Mouse (Mus musculus): ENCODE results near the gene Fbxl22. TPM values are rescaled to one million over a fixed set of nuclear protein-coding genes. Genes with fewer than 3 reads are reported as not detected.
A peak's percentile ranks its signal among the peaks of the same experiment; 100 is the strongest.

Gene Fbxl22
- 26.6 and 27.1 TPM in 2 replicates for polyA plus RNA-seq (2015; fragmentation: Nextera tagmentation; extraction: Ambion mirVana)

DNA sequence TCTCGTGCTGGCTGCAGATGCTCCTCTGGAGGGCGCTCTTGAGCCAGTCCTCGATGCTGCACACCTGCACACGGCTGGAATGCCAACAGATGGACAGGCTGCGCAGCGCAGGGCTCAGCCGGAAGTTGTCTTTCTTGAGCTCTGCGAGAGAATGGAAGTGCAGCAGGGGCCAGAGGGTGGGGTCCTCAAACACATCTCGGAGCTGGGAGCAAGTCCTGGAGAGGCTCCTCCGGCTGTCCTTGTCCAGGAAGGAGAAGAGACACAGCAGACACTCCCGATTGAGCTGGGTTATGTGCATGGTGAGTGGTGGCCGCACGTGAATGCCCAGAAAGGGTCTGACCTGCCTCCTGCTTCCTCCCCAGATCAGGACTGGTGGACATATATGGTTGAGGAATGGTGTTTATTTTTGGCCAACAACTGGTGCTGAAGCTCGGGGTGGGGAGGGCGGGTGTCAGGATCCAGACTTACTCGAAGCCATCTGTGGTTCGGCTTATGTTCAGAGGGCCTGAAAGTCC, at the start of gene Fbxl22:
TSS of gene Fbxl22 (minus strand) at position 338 of the 515 bp plus-strand sequence.
- WGBS: 33% methylated on average over 17 of the region's 17 CpGs
- Histone ChIP-seq H3K9me3 (replicated peaks; ENCODE audit: control insufficient read depth, low read length) (no peaks in the 10 kb centered on the region), H3K27ac (ENCODE audit: low read length) (peak within 1 kb of the TSS; percentile 98), H3K4me1 (ENCODE audit: control insufficient read depth, insufficient read depth, low read length) (peaks cover 36% of the 10 kb centered on the region), H3K4me2 (ENCODE audit: low read depth, low read length) (peak within 1 kb of the TSS; percentile 82), H3K36me3 (ENCODE audit: control insufficient read depth, insufficient read depth, low read length) (peaks cover 17% of the 10 kb centered on the region), H3K9ac (ENCODE audit: low read length) (peak within 1 kb of the TSS; percentile 82), H3K4me3 (replicated peaks; ENCODE audit: low read length) (peak within 1 kb of the TSS; percentile 62), H3K27me3 (ENCODE audit: control insufficient read depth, insufficient read depth, low read length) (no peaks in the 10 kb centered on the region)
- ATAC-seq (ENCODE audit: insufficient read depth, low FRiP score): peak; percentile 11; the same call in 1 of the 2 replicates

DNA sequence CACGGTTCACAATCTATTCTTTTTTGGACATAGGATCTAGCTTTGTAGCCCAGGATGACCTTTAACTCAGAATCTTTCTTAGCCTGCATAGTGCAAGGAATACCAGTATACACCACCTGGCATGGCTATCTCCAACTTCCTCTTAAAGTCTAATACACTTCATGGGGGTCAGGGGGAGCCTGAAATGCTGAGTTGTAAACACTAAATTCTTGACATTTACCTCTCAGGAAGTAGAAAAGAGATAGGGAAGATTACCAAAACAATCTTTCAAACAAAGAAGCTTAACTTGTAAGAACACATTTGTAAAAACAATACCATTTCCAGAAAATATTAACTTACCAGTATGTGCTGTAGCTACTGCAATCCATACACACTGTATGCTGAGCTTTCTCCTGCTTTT, 47.8 kb upstream of the Fbxl22 start:
- Histone ChIP-seq H3K9ac (ENCODE audit: low read length) (no peak overlapping the region), H3K27ac (ENCODE audit: low read length) (no peak overlapping the region), H3K4me1 (ENCODE audit: control insufficient read depth, insufficient read depth, low read length) (peaks cover 6% of the 10 kb centered on the region; the same call in 1 of the 2 replicates), H3K27me3 (ENCODE audit: control insufficient read depth, insufficient read depth, low read length) (no peaks in the 10 kb centered on the region), H3K9me3 (replicated peaks; ENCODE audit: control insufficient read depth, low read length) (no peaks in the 10 kb centered on the region), H3K4me3 (replicated peaks; ENCODE audit: low read length) (no peak overlapping the region), H3K4me2 (ENCODE audit: low read depth, low read length) (no peak overlapping the region), H3K36me3 (ENCODE audit: control insufficient read depth, insufficient read depth, low read length) (no peaks in the 10 kb centered on the region)
- WGBS: 52% methylated on average over 1 of the region's 1 CpGs
- no peak for ATAC-seq (ENCODE audit: insufficient read depth, low FRiP score)

DNA sequence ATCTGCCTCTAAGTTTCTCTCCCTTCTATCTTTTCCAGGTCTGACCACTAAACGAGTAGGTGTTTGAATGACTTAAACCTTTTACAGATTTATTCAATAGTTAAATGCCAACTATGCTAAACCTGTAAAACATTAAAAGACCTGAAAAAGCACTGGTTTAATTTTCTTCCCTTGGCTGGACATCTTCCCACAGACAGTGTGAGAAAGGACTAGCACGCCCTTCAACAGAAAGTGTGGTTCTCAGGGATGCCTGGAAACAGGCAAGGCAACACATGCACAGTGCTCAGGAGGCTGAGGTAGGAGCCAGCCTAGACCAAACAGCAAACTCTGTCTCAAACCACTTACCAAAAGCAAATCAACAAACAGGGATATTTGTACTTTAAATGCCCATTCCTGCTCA, 47.1 kb upstream of the Fbxl22 start:
- no peaks in the 10 kb centered on the region for H3K27me3 ChIP-seq (ENCODE audit: control insufficient read depth, insufficient read depth, low read length)
- H3K9me3 ChIP-seq (replicated peaks; ENCODE audit: control insufficient read depth, low read length): no peaks in the 10 kb centered on the region
- no peak overlapping the region for H3K9ac ChIP-seq (ENCODE audit: low read length)
- no peak overlapping the region for H3K4me2 ChIP-seq (ENCODE audit: low read depth, low read length)
- no peaks in the 10 kb centered on the region for H3K36me3 ChIP-seq (ENCODE audit: control insufficient read depth, insufficient read depth, low read length)
- no peak for ATAC-seq (ENCODE audit: insufficient read depth, low FRiP score)
- peaks cover 6% of the 10 kb centered on the region; the same call in 1 of the 2 replicates for H3K4me1 ChIP-seq (ENCODE audit: control insufficient read depth, insufficient read depth, low read length)
- H3K27ac ChIP-seq (ENCODE audit: low read length): no peak overlapping the region
- no peak overlapping the region for H3K4me3 ChIP-seq (replicated peaks; ENCODE audit: low read length)
- 86% methylated on average over 2 of the region's 2 CpGs for WGBS

DNA sequence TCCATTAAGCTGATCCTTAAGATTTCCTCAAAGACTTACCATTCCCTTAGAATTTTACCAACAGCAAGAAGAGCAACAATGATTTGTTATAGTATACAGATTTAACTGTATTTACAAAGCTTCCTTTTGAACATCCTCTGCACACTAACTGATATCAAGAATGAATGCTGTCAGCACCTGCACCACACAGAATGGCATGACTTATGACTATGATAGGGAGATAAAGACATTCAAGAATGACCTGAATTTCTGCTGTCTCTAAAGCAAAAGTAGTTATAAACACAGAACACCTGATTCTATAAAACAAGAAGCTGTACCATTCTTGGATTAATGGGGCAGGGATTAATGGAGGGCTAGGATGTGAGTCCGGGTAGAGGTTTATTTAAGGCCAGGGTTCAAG, 46.3 kb upstream of the Fbxl22 start:
- Histone ChIP-seq H3K36me3 (ENCODE audit: control insufficient read depth, insufficient read depth, low read length) (no peaks in the 10 kb centered on the region), H3K9ac (ENCODE audit: low read length) (no peak overlapping the region), H3K27me3 (ENCODE audit: control insufficient read depth, insufficient read depth, low read length) (no peaks in the 10 kb centered on the region), H3K27ac (ENCODE audit: low read length) (no peak overlapping the region), H3K4me2 (ENCODE audit: low read depth, low read length) (no peak overlapping the region), H3K4me3 (replicated peaks; ENCODE audit: low read length) (no peak overlapping the region), H3K4me1 (ENCODE audit: control insufficient read depth, insufficient read depth, low read length) (peaks cover 6% of the 10 kb centered on the region; the same call in 1 of the 2 replicates), H3K9me3 (replicated peaks; ENCODE audit: control insufficient read depth, low read length) (no peaks in the 10 kb centered on the region)
- ATAC-seq (ENCODE audit: insufficient read depth, low FRiP score): no peak
- 47% methylated on average over 1 of the region's 1 CpGs for WGBS

DNA sequence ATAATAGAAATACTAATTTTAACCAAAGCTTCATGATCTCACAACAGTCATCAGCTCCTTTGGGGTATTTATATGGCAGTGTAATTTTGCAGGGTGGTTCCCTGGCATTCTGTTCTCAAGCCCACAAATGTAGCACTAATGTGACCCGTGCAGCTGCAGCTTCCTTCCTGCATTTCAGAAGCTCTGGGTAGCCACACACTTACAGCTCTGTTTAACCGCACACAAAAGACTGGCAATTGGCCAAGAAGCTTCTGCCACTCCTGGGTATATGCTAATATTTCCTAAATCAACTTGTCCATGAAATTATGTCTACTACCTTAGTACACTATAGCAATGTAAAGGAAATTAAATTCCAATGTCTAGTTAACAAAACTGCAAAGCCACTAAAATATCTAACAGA, 45.9 kb upstream of the Fbxl22 start:
- peaks cover 6% of the 10 kb centered on the region; the same call in 1 of the 2 replicates for H3K4me1 ChIP-seq (ENCODE audit: control insufficient read depth, insufficient read depth, low read length)
- H3K27ac ChIP-seq (ENCODE audit: low read length): peak overlapping the region; percentile 51; the same call in 1 of the 2 replicates
- H3K4me3 ChIP-seq (replicated peaks; ENCODE audit: low read length): no peak overlapping the region
- no peaks in the 10 kb centered on the region for H3K27me3 ChIP-seq (ENCODE audit: control insufficient read depth, insufficient read depth, low read length)
- no peaks in the 10 kb centered on the region for H3K36me3 ChIP-seq (ENCODE audit: control insufficient read depth, insufficient read depth, low read length)
- H3K4me2 ChIP-seq (ENCODE audit: low read depth, low read length): no peak overlapping the region
- 10% methylated on average over 2 of the region's 2 CpGs for WGBS
- no peaks in the 10 kb centered on the region for H3K9me3 ChIP-seq (replicated peaks; ENCODE audit: control insufficient read depth, low read length)
- ATAC-seq (ENCODE audit: insufficient read depth, low FRiP score): no peak
- H3K9ac ChIP-seq (ENCODE audit: low read length): no peak overlapping the region

DNA sequence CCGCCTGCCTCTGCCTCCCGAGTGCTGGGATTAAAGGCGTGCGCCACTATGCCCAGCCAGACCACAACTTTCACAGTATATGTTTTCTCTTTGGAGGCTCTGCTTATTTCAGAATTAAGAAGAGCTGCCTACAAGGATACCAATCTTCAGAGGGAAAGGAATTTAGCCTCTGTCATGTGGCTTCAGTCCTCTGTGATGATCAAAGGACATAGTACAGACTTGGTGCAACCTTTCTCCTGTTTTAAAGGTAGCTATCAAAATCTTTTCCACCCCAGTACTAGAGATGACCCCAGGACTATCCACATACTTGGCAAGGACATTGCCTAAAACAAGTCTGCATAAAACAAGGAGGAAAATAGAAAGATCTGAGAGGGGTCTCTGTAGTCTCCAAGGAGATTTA, 44.6 kb upstream of the Fbxl22 start:
- Histone ChIP-seq H3K9me3 (replicated peaks; ENCODE audit: control insufficient read depth, low read length) (no peaks in the 10 kb centered on the region), H3K36me3 (ENCODE audit: control insufficient read depth, insufficient read depth, low read length) (no peaks in the 10 kb centered on the region), H3K9ac (ENCODE audit: low read length) (no peak overlapping the region), H3K4me3 (replicated peaks; ENCODE audit: low read length) (no peak overlapping the region), H3K27ac (ENCODE audit: low read length) (no peak overlapping the region), H3K4me1 (ENCODE audit: control insufficient read depth, insufficient read depth, low read length) (peaks cover 6% of the 10 kb centered on the region; the same call in 1 of the 2 replicates), H3K27me3 (ENCODE audit: control insufficient read depth, insufficient read depth, low read length) (no peaks in the 10 kb centered on the region), H3K4me2 (ENCODE audit: low read depth, low read length) (no peak overlapping the region)
- 94% methylated on average over 4 of the region's 4 CpGs for WGBS
- no peak for ATAC-seq (ENCODE audit: insufficient read depth, low FRiP score)

DNA sequence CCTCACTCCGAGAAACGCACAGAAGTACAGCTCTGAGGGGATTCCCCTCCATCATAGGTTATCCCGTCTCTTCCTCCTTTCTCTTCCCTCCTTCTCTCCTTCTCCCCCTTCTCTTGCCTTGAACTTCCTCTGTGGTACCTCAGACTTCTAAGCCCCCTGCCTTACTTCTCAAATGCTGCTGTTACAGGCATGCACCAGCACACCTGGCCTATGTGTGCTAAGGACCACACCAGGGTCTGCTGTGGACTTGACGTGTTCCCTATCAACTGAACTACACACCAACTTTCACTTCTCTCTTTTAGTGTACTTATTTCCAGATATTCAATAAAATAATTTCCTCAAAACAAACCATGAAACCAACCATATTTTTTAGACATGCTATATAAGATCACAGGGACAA, 28.4 kb upstream of the Fbxl22 start:
- H3K36me3 ChIP-seq (ENCODE audit: control insufficient read depth, insufficient read depth, low read length): peaks cover 10% of the 10 kb centered on the region; the same call in 1 of the 2 replicates
- no peaks in the 10 kb centered on the region for H3K4me1 ChIP-seq (ENCODE audit: control insufficient read depth, insufficient read depth, low read length)
- H3K9me3 ChIP-seq (replicated peaks; ENCODE audit: control insufficient read depth, low read length): no peaks in the 10 kb centered on the region
- no peak for ATAC-seq (ENCODE audit: insufficient read depth, low FRiP score)
- WGBS: 80% methylated on average over 4 of the region's 4 CpGs
- no peak overlapping the region for H3K4me2 ChIP-seq (ENCODE audit: low read depth, low read length)
- H3K9ac ChIP-seq (ENCODE audit: low read length): no peak overlapping the region
- H3K4me3 ChIP-seq (replicated peaks; ENCODE audit: low read length): no peak overlapping the region
- no peak overlapping the region for H3K27ac ChIP-seq (ENCODE audit: low read length)
- no peaks in the 10 kb centered on the region for H3K27me3 ChIP-seq (ENCODE audit: control insufficient read depth, insufficient read depth, low read length)

DNA sequence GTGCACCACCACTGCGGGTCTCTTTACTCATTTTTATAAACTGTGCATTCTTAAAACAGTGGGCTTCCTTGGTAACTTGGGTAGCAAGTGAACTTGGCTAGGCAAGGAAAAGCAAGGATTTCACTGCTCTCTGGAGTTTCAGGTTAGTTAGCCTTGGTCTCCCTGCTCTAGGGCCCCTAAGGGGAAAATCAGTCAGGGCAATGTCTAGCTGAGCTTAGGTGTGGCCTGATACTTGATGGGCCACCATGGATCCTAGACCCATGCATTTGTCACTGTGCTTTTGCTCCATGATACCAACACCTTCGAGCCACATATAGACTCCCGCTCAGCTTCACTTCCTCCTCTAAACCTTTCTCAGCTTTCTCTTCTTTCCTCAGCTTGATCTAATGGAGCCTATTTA, 7.2 kb upstream of the Fbxl22 start:
- Histone ChIP-seq H3K4me2 (ENCODE audit: low read depth, low read length) (no peak overlapping the region), H3K9me3 (replicated peaks; ENCODE audit: control insufficient read depth, low read length) (no peaks in the 10 kb centered on the region), H3K27ac (ENCODE audit: low read length) (no peak overlapping the region), H3K4me3 (replicated peaks; ENCODE audit: low read length) (no peak overlapping the region), H3K36me3 (ENCODE audit: control insufficient read depth, insufficient read depth, low read length) (peaks cover 24% of the 10 kb centered on the region), H3K27me3 (ENCODE audit: control insufficient read depth, insufficient read depth, low read length) (no peaks in the 10 kb centered on the region), H3K4me1 (ENCODE audit: control insufficient read depth, insufficient read depth, low read length) (no peaks in the 10 kb centered on the region), H3K9ac (ENCODE audit: low read length) (no peak overlapping the region)
- WGBS: 95% methylated on average over 3 of the region's 3 CpGs
- ATAC-seq (ENCODE audit: insufficient read depth, low FRiP score): no peak

DNA sequence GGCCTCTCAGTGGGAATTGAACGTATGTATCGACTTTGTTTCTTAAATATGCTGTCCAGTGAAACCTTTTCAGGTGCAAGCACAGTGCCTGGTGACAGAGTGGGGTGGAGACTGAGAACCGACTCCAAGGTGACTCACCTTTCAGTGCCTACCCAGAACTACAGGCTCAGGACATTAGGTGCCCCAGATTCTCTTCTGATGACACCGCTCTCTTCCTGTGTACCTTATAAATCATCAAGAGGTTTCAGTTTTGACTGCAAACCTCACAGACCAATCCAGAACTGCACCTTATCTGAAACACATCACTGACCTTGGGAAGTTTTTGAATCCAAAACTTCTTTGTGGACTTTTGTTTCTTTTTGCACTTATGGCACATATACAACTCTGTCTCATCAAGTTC, 5.9 kb upstream of the Fbxl22 start:
- Histone ChIP-seq H3K27ac (ENCODE audit: low read length) (no peak overlapping the region), H3K4me1 (ENCODE audit: control insufficient read depth, insufficient read depth, low read length) (peaks cover 1% of the 10 kb centered on the region; the same call in 1 of the 2 replicates), H3K27me3 (ENCODE audit: control insufficient read depth, insufficient read depth, low read length) (no peaks in the 10 kb centered on the region), H3K4me2 (ENCODE audit: low read depth, low read length) (no peak overlapping the region), H3K9ac (ENCODE audit: low read length) (no peak overlapping the region), H3K36me3 (ENCODE audit: control insufficient read depth, insufficient read depth, low read length) (peaks cover 20% of the 10 kb centered on the region), H3K9me3 (replicated peaks; ENCODE audit: control insufficient read depth, low read length) (no peaks in the 10 kb centered on the region), H3K4me3 (replicated peaks; ENCODE audit: low read length) (no peak overlapping the region)
- 88% methylated on average over 4 of the region's 4 CpGs for WGBS
- ATAC-seq (ENCODE audit: insufficient read depth, low FRiP score): no peak
